Mouse (Mus musculus): ENCODE measurements at regions not wholly inside any gene's neighbourhood (a gene's known extent, or its start where the extent isn't known, plus 50 kb on each side); places are given as distances from the start of the nearest gene placed in this dataset.

- H3K4me3 ChIP-seq (replicated peaks; ENCODE audit: extremely low read depth, low read depth, low read length) = no peak overlapping the region
- no peak for TF ChIP-seq CTCF (IDR thresholded peaks at IDR 0.05; ENCODE audit: insufficient read depth, low read length)
- TF ChIP-seq POLR2A (IDR thresholded peaks at IDR 0.05; ENCODE audit: borderline replicate concordance, extremely low read depth, low read depth, low read length) = no peak
- DNase-seq = no peak
- WGBS = 74% methylated on average over 2 of the region's 2 CpGs
- no peaks in the 10 kb centered on the region for H3K4me1 ChIP-seq (ENCODE audit: control insufficient read depth, insufficient read depth, low read length)
These were observed 650.6 kb downstream of the Cdk5rap2 start for GRCm38 (mm10) chr4:69759596-69759995.

GRCm38 (mm10) chr4:69754567-69754966, 655.7 kb downstream of the Cdk5rap2 start:
- Histone ChIP-seq H3K4me3 (replicated peaks; ENCODE audit: extremely low read depth, low read depth, low read length) (no peak overlapping the region), H3K4me1 (ENCODE audit: control insufficient read depth, insufficient read depth, low read length) (no peaks in the 10 kb centered on the region)
- 63% methylated on average over 2 of the region's 2 CpGs for WGBS
- TF ChIP-seq POLR2A (IDR thresholded peaks at IDR 0.05; ENCODE audit: borderline replicate concordance, extremely low read depth, low read depth, low read length) = no peak
- peak; percentile 15; the same call in 1 of the 2 replicates for TF ChIP-seq CTCF (IDR thresholded peaks at IDR 0.05; ENCODE audit: insufficient read depth, low read length)
- no peak for DNase-seq

- TF ChIP-seq POLR2A (IDR thresholded peaks at IDR 0.05; ENCODE audit: borderline replicate concordance, extremely low read depth, low read depth, low read length) = no peak
- no peak for DNase-seq
- Histone ChIP-seq H3K4me1 (ENCODE audit: control insufficient read depth, insufficient read depth, low read length) (no peaks in the 10 kb centered on the region), H3K4me3 (replicated peaks; ENCODE audit: extremely low read depth, low read depth, low read length) (no peak overlapping the region)
- 73% methylated on average over 3 of the region's 3 CpGs for WGBS
These were observed 657.2 kb downstream of the Cdk5rap2 start for GRCm38 (mm10) chr4:69753086-69753485.

- Histone ChIP-seq H3K4me1 (ENCODE audit: control insufficient read depth, insufficient read depth, low read length) (no peaks in the 10 kb centered on the region), H3K4me3 (replicated peaks; ENCODE audit: extremely low read depth, low read depth, low read length) (no peak overlapping the region)
- 49% methylated on average over 7 of the region's 7 CpGs for WGBS
- TF ChIP-seq POLR2A (IDR thresholded peaks at IDR 0.05; ENCODE audit: borderline replicate concordance, extremely low read depth, low read depth, low read length) (no peak), CTCF (IDR thresholded peaks at IDR 0.05; ENCODE audit: insufficient read depth, low read length) (no peak)
- DNase-seq = no peak
These were observed 670.3 kb downstream of the Cdk5rap2 start for GRCm38 (mm10) chr4:69739833-69740510.

Measured in lung, adult 2 months (tissue).